Mouse (Mus musculus): ENCODE measurements at regions not wholly inside any gene's neighbourhood (a gene's known extent, or its start where the extent isn't known, plus 50 kb on each side); places are given as distances from the start of the nearest gene placed in this dataset.

GRCm38 (mm10) chr10:91342083-91342482 lies 161.0 kb upstream of the Tmpo start:
- DNase-seq (ENCODE audit: low read depth, low spot score): peak; percentile 60
- Histone ChIP-seq H3K9me3 (replicated peaks; ENCODE audit: insufficient read depth, low read length) (no peaks in the 10 kb centered on the region), H3K27me3 (ENCODE audit: control insufficient read depth in 1 of 2, insufficient read depth in 2 of 2, low read length in 2 of 2) (no peaks in the 10 kb centered on the region), H3K4me3 (ENCODE audit: control insufficient read depth in 1 of 2, insufficient read depth in 1 of 2, low read depth in 2 of 2, low read length in 2 of 2) (no peak overlapping the region), H3K79me2 (ENCODE audit: control insufficient read depth, insufficient read depth, low read length, poor library complexity) (no peaks in the 10 kb centered on the region), H3K27ac (ENCODE audit: control insufficient read depth, low read depth, low read length) (no peak overlapping the region), H3K36me3 (ENCODE audit: control insufficient read depth in 1 of 2, insufficient read depth in 2 of 2, low read length in 2 of 2) (no peaks in the 10 kb centered on the region), H3K4me1 (ENCODE audit: control insufficient read depth in 1 of 2, insufficient read depth in 2 of 2, low read length in 2 of 2) (peaks cover 0 to 5% of the 10 kb centered on the region in 2 experiments; a peak in 1 of 4 replicates), H3K9ac (ENCODE audit: control insufficient read depth, low read depth, low read length, poor library complexity, severe bottlenecking) (no peak overlapping the region)
- TF ChIP-seq SIN3A (IDR thresholded peaks at IDR 0.05; ENCODE audit: low read length) (no peak), CTCF (IDR thresholded peaks at IDR 0.05 in 2 of 3, conservative IDR thresholded peaks at IDR 0.05 in 1 of 3; ENCODE audit: control insufficient read depth in 1 of 3, insufficient read depth in 1 of 3, low read depth in 2 of 3, low read length in 3 of 3, poor library complexity in 1 of 3, severe bottlenecking in 1 of 3) (no peak), NRF1 (IDR thresholded peaks at IDR 0.05; ENCODE audit: insufficient read depth, low read depth, low read length, poor library complexity, severe bottlenecking) (no peak), CHD2 (IDR thresholded peaks at IDR 0.05; ENCODE audit: low read length) (no peak), MYC (IDR thresholded peaks at IDR 0.05; ENCODE audit: low read depth, low read length) (no peak), ETS1 (IDR thresholded peaks at IDR 0.05; ENCODE audit: low read depth, low read length) (peak; percentile 55; the same call in 1 of the 2 replicates), USF2 (IDR thresholded peaks at IDR 0.05; ENCODE audit: borderline replicate concordance in 1 of 2, insufficient read depth in 1 of 2, low read depth in 1 of 2, low read length in 2 of 2) (no peak), MAFK (IDR thresholded peaks at IDR 0.05; ENCODE audit: borderline replicate concordance, low read depth, low read length) (no peak), MXI1 (IDR thresholded peaks at IDR 0.05; ENCODE audit: low read depth, low read length) (no peak), POLR2A (IDR thresholded peaks at IDR 0.05; ENCODE audit: control insufficient read depth in 1 of 2, insufficient read depth in 1 of 2, low read depth in 1 of 2, low read length in 2 of 2, poor library complexity in 1 of 2) (no peak), ZMIZ1 (IDR thresholded peaks at IDR 0.05; ENCODE audit: low read depth, low read length) (no peak), EP300 (IDR thresholded peaks at IDR 0.05; ENCODE audit: low read depth in 1 of 2, low read length in 2 of 2) (peak; percentile 45 to 64; a peak in 2 of 4 replicates), ZNF384 (IDR thresholded peaks at IDR 0.05; ENCODE audit: low read depth, low read length) (no peak), BHLHE40 (IDR thresholded peaks at IDR 0.05; ENCODE audit: borderline replicate concordance, low read depth, low read length) (no peak), MYB (IDR thresholded peaks at IDR 0.05; ENCODE audit: low read depth, low read length) (no peak), MEF2A (IDR thresholded peaks at IDR 0.05; ENCODE audit: extremely low read depth, insufficient replicate concordance, low read depth, low read length, poor library complexity, severe bottlenecking) (no peak), TAL1 (IDR thresholded peaks at IDR 0.05; ENCODE audit: low read length) (peak; percentile 55), E2F4 (IDR thresholded peaks at IDR 0.05; ENCODE audit: borderline replicate concordance, low read depth, low read length) (no peak), TBP (IDR thresholded peaks at IDR 0.05; ENCODE audit: low read depth, low read length) (no peak), MAX (IDR thresholded peaks at IDR 0.05; ENCODE audit: low read length) (peak; percentile 62), TCF12 (IDR thresholded peaks at IDR 0.05; ENCODE audit: low read depth, low read length) (peak; percentile 38; the same call in 1 of the 2 replicates), POLR2AphosphoS5 (IDR thresholded peaks at IDR 0.05; ENCODE audit: borderline replicate concordance, low read depth, low read length) (no peak), GABPA (IDR thresholded peaks at IDR 0.05; ENCODE audit: low read depth, low read length) (no peak), GATA1 (IDR thresholded peaks at IDR 0.05; ENCODE audit: low read depth, low read length) (peak; percentile 74), RCOR1 (IDR thresholded peaks at IDR 0.05; ENCODE audit: low read depth, low read length) (no peak), SMC3 (IDR thresholded peaks at IDR 0.05; ENCODE audit: low read depth, low read length) (no peak), KAT2A (conservative IDR thresholded peaks at IDR 0.05; ENCODE audit: low read depth, low read length) (no peak), CHD1 (IDR thresholded peaks at IDR 0.05; ENCODE audit: low read depth, low read length) (no peak), NELFE (IDR thresholded peaks at IDR 0.05; ENCODE audit: low read depth, low read length) (0 out of 2 replicates have a peak, but pooled peaks have one; percentile 23), UBTF (IDR thresholded peaks at IDR 0.05; ENCODE audit: borderline replicate concordance, insufficient read depth, low read depth, low read length) (no peak), POLR2AphosphoS2 (IDR thresholded peaks at IDR 0.05; ENCODE audit: low read length) (no peak), USF1 (IDR thresholded peaks at IDR 0.05; ENCODE audit: low read depth, low read length) (no peak), JUND (IDR thresholded peaks at IDR 0.05; ENCODE audit: low read depth, low read length) (0 out of 2 replicates have a peak, but pooled peaks have one; percentile 24), RAD21 (IDR thresholded peaks at IDR 0.05; ENCODE audit: low read depth, low read length) (no peak), ZKSCAN1 (IDR thresholded peaks at IDR 0.05; ENCODE audit: low read depth, low read length) (no peak), ZC3H11A (IDR thresholded peaks at IDR 0.05; ENCODE audit: low read depth, low read length) (no peak), MAZ (IDR thresholded peaks at IDR 0.05; ENCODE audit: low read depth, low read length) (no peak), ELF1 (IDR thresholded peaks at IDR 0.05; ENCODE audit: low read depth, low read length) (peak; percentile 69; the same call in 1 of the 2 replicates)
